Mouse (Mus musculus) heart, adult 2 months (tissue): ENCODE results near the gene Erf. TPM values are rescaled to one million over a fixed set of nuclear protein-coding genes. Genes with fewer than 3 reads are reported as not detected.

Experiments
- DNase-seq, 2 experiments: peaks; one replicate each; pipeline ENCODE4 v3.0.0; 2021
- H3K27ac ChIP-seq: fragments of 200-600 bp; 2 replicates; pipeline ENCODE4 v1.8.1; 2022
- H3K27me3 ChIP-seq: fragments of 200-500 bp; 2 replicates; pipeline ENCODE4 v1.6.1; 2012; ENCODE audit warnings: mild to moderate bottlenecking, low read length, inconsistent platforms, mixed read lengths; ENCODE audit not compliant: control insufficient read depth, insufficient read depth
- H3K36me3 ChIP-seq: fragments of 200-500 bp; 2 replicates; pipeline ENCODE4 v1.6.1; 2012; ENCODE audit warnings: low read length, inconsistent platforms; ENCODE audit not compliant: control insufficient read depth, insufficient read depth
- H3K4me1 ChIP-seq: fragments of 200-500 bp; 2 replicates; pipeline ENCODE4 v1.6.1; 2011; ENCODE audit warnings: low read length; ENCODE audit not compliant: control insufficient read depth, insufficient read depth
- H3K4me3 ChIP-seq: fragments of 200-600 bp; 2 replicates; pipeline ENCODE4 v1.8.1; 2022
- H3K79me2 ChIP-seq: fragments of 200-500 bp; replicated peaks from 2 replicates; pipeline ENCODE4 v1.6.1; 2012; ENCODE audit warnings: mild to moderate bottlenecking, inconsistent platforms, low read length, moderate library complexity, mixed read lengths; ENCODE audit not compliant: control insufficient read depth, insufficient read depth
- H3K9ac ChIP-seq: fragments of 200-500 bp; 2 replicates; pipeline ENCODE4 v1.6.1; 2012; ENCODE audit warnings: low read depth, mild to moderate bottlenecking, control low read depth, inconsistent platforms, low read length, mixed read lengths
- CTCF ChIP-seq: fragments of 200-600 bp; IDR thresholded peaks from 2 replicates; pipeline ENCODE4 v1.8.1; 2022; ENCODE audit warnings: antibody characterized with exemption, mild to moderate bottlenecking, moderate library complexity
- EP300 ChIP-seq: fragments of 200-500 bp; IDR thresholded peaks from 2 replicates; pipeline ENCODE4 v1.6.1; 2011; ENCODE audit warnings: low read depth, low read length, control low read depth; ENCODE audit not compliant: insufficient read depth
- POLR2A ChIP-seq: fragments of 200-500 bp; IDR thresholded peaks from 2 replicates; pipeline ENCODE4 v1.6.1; 2011; ENCODE audit warnings: mild to moderate bottlenecking, low read depth, low read length, control low read depth; ENCODE audit not compliant: insufficient read depth
- WGBS: fragments of 180-500 bp; shearing (Covaris S2); methylation state at CpG from one replicate; pipeline ENCODE4 v1.1.7; 2018; 5-methylcytosine and 5-hydroxymethylcytosine counted together
- intact Hi-C: fragments of 180-260 bp; cut with DNase I; formaldehyde crosslinking; loops from one replicate; pipeline ENCODE4 v1.15.1; 2025
- polyA plus RNA-seq: library from polyadenylated mRNA; depleted of rRNA; stranded (reverse); fragments of >200 nt; gene quantifications from 2 replicates; pipeline ENCODE4 v1.2.3, GENCODE M21; 2012
- total RNA-seq, 2 experiments: library from RNA; stranded (reverse); gene quantifications; 2 replicates each; pipeline ENCODE4 v1.2.3; 2021

Gene Erf
- total and polyA plus RNA-seq, 3 experiments: 16.5 to 21.2 (median 17.1) TPM

GRCm38 (mm10) chr7:25282731-25283211 lies 32.2 kb upstream of the Erf start:
- 1% methylated on average over 32 of the region's 36 CpGs for WGBS
- intact Hi-C loops: no loop called here
- peaks cover 20% of the 10 kb centered on the region for H3K4me1 ChIP-seq
- TF ChIP-seq POLR2A: no peak
- no peak for TF ChIP-seq EP300
- TF ChIP-seq CTCF: peak; percentile 25; the same call in 1 of the 2 replicates
- H3K27ac ChIP-seq: peak overlapping the region; percentile 98
- no peaks in the 10 kb centered on the region for H3K79me2 ChIP-seq
- H3K9ac ChIP-seq: peak overlapping the region; percentile 68
- H3K36me3 ChIP-seq: peaks cover 1% of the 10 kb centered on the region; the same call in 1 of the 2 replicates
- H3K27me3 ChIP-seq: no peaks in the 10 kb centered on the region
- peak in 1 of 2 experiments; percentile 74 for DNase-seq
- peak overlapping the region; percentile 87 for H3K4me3 ChIP-seq

- DNase-seq: peak; percentile 97 to 98
- Histone ChIP-seq H3K79me2 (no peaks in the 10 kb centered on the region), H3K4me1 (peaks cover 25% of the 10 kb centered on the region), H3K27ac (peak overlapping the region; percentile 98), H3K4me3 (peak overlapping the region; percentile 87), H3K36me3 (peaks cover 3% of the 10 kb centered on the region; the same call in 1 of the 2 replicates), H3K9ac (peak overlapping the region; percentile 86), H3K27me3 (no peaks in the 10 kb centered on the region)
- under 1% methylated on average over 77 of the region's 108 CpGs for WGBS
- TF ChIP-seq POLR2A: peak; percentile 93
- TF ChIP-seq CTCF: peak; percentile 7; the same call in 1 of the 2 replicates
- TF ChIP-seq EP300: peak; percentile 72; the same call in 1 of the 2 replicates
- intact Hi-C loops: no loop called here
Measured at GRCm38 (mm10) chr7:25281734-25282601, 31.4 kb upstream of the Erf start.

- Histone ChIP-seq H3K27ac (peak overlapping the region; percentile 97), H3K4me1 (peaks cover 25% of the 10 kb centered on the region), H3K36me3 (peaks cover 3% of the 10 kb centered on the region; the same call in 1 of the 2 replicates), H3K79me2 (no peaks in the 10 kb centered on the region), H3K27me3 (no peaks in the 10 kb centered on the region), H3K9ac (peak overlapping the region; percentile 35), H3K4me3 (peak overlapping the region; percentile 35)
- peak; percentile 8 to 32 for DNase-seq
- intact Hi-C loops: no loop called here
- TF ChIP-seq CTCF: no peak
- no peak for TF ChIP-seq POLR2A
- TF ChIP-seq EP300: no peak
- 16% methylated on average over 12 of the region's 12 CpGs for WGBS
Measured at GRCm38 (mm10) chr7:25281166-25281733, 30.7 kb upstream of the Erf start.

- Histone ChIP-seq H3K79me2 (no peaks in the 10 kb centered on the region; the same call in none of the 2 replicates), H3K9ac (peak overlapping the region; percentile 86), H3K27me3 (no peaks in the 10 kb centered on the region), H3K4me1 (peaks cover 25% of the 10 kb centered on the region), H3K27ac (peak overlapping the region; percentile 97), H3K4me3 (peak overlapping the region; percentile 91), H3K36me3 (peaks cover 3% of the 10 kb centered on the region)
- TF ChIP-seq POLR2A (0 out of 2 replicates have a peak, but pooled peaks have one; percentile 36), EP300 (peak; percentile 43; the same call in 1 of the 2 replicates), CTCF (no peak)
- intact Hi-C loops: no loop called here
- WGBS: 3% methylated on average over 6 of the region's 6 CpGs
- DNase-seq: peak; percentile 80 to 83
Measured at GRCm38 (mm10) chr7:25279861-25280791, 29.6 kb upstream of the Erf start.
